Mouse (Mus musculus): Measurements from ENCODE around the gene Wfdc1. TPM values are rescaled to one million over a fixed set of nuclear protein-coding genes. Genes with fewer than 3 reads are reported as not detected.
A peak's percentile ranks its signal among the peaks of the same experiment; 100 is the strongest.

Gene Wfdc1
- total RNA-seq, 4 experiments from 2014 or later = 9.0 to 14.0 (median 12.8) TPM

- DNase-seq = no peak
Observed at GRCm38 (mm10) chr8:119691989-119692388, 25.8 kb downstream of the Wfdc1 start.

GRCm38 (mm10) chr8:119694696-119695095 is 28.5 kb downstream of the Wfdc1 start:
- no peak for DNase-seq

- no peak for DNase-seq
Observed at GRCm38 (mm10) chr8:119697163-119697562, 31.0 kb downstream of the Wfdc1 start.

- peak; percentile 48 for DNase-seq
Observed at GRCm38 (mm10) chr8:119698960-119699359, 32.8 kb downstream of the Wfdc1 start.

- DNase-seq = no peak
Observed at GRCm38 (mm10) chr8:119699549-119700134, 33.5 kb downstream of the Wfdc1 start, which contains the start of gene Atp2c2. Gene Atp2c2 (plus strand): TSS chr8:119700009.

- no peak for DNase-seq
Observed at GRCm38 (mm10) chr8:119702965-119703364, 36.8 kb downstream of the Wfdc1 start.

- no peak for DNase-seq
Observed at GRCm38 (mm10) chr8:119707146-119707545, 41.0 kb downstream of the Wfdc1 start.

- DNase-seq = no peak
Observed at GRCm38 (mm10) chr8:119708471-119708870, 42.3 kb downstream of the Wfdc1 start.

GRCm38 (mm10) chr8:119708878-119709702 is 42.9 kb downstream of the Wfdc1 start:
- no peak for DNase-seq

GRCm38 (mm10) chr8:119709703-119710093 is 43.5 kb downstream of the Wfdc1 start:
- DNase-seq = no peak

- DNase-seq = peak; percentile 32
Observed at GRCm38 (mm10) chr8:119712226-119712625, 46.1 kb downstream of the Wfdc1 start.

GRCm38 (mm10) chr8:119713421-119713820 is 47.3 kb downstream of the Wfdc1 start:
- DNase-seq = no peak

GRCm38 (mm10) chr8:119715221-119715620 is 49.1 kb downstream of the Wfdc1 start:
- peak; percentile 75 for DNase-seq

- no peak for DNase-seq
Observed at GRCm38 (mm10) chr8:119716730-119717299, 50.6 kb downstream of the Wfdc1 start.

GRCm38 (mm10) chr8:119717765-119718164 is 51.6 kb downstream of the Wfdc1 start:
- no peak for DNase-seq

GRCm38 (mm10) chr8:119719011-119719501 is 52.9 kb downstream of the Wfdc1 start:
- DNase-seq = peak; percentile 65

- no peak for DNase-seq
Observed at GRCm38 (mm10) chr8:119722348-119722747, 56.2 kb downstream of the Wfdc1 start.

GRCm38 (mm10) chr8:119723676-119724075 is 57.5 kb downstream of the Wfdc1 start:
- DNase-seq = no peak

GRCm38 (mm10) chr8:119724596-119724995 is 58.4 kb downstream of the Wfdc1 start:
- no peak for DNase-seq

GRCm38 (mm10) chr8:119727093-119727492 is 60.9 kb downstream of the Wfdc1 start:
- DNase-seq = no peak

GRCm38 (mm10) chr8:119728351-119728895 is 62.3 kb downstream of the Wfdc1 start:
- DNase-seq = peak; percentile 30

GRCm38 (mm10) chr8:119732072-119732471 is 65.9 kb downstream of the Wfdc1 start:
- DNase-seq = no peak

- no peak for DNase-seq
Observed at GRCm38 (mm10) chr8:119736348-119736917, 70.3 kb downstream of the Wfdc1 start.
